Mouse (Mus musculus) kidney, embryonic 16.5 days (tissue): Measurements from ENCODE around the gene Tmem106b. TPM values are rescaled to one million over a fixed set of nuclear protein-coding genes. Genes with fewer than 3 reads are reported as not detected.

Experiments used
- polyA plus RNA-seq: library from polyadenylated mRNA; unstranded; fragments of >200 nt; fragmentation: Nextera tagmentation; extraction: Ambion mirVana; gene quantifications from 2 replicates; pipeline ENCODE4 v1.2.1, GENCODE M21; 2015

The Tmem106b gene
- polyA plus RNA-seq, 1 experiment from 2014 or later = 41.8 TPM

Other genes starting within 250 kb of the Tmem106b start
- gene Vwde, start 155.2 kb downstream of the Tmem106b start, polyA plus RNA-seq = not detected in 2 replicates